Mouse (Mus musculus): Measurements from ENCODE around the gene Prr36. TPM values are rescaled to one million over a fixed set of nuclear protein-coding genes. Genes with fewer than 3 reads are reported as not detected.
"Not testable (repeated sequence)": the region's sequence is repeated elsewhere in the genome, so short reads cannot be mapped to it uniquely, and the experiment has no call there.

Prr36 gene
- total RNA-seq (2014; fragmentation: Nextera tagmentation) (0.30 TPM in 1 of 2 replicates, not detected in the other), total RNA-seq (2017) (not detected in 2 replicates)

GRCm38 (mm10) chr8:4216791-4217621, at the start of gene Prr36:
Gene Prr36 (minus strand): TSS chr8:4217459.
- ATAC-seq (replicated peaks; ENCODE audit: low FRiP score, low TSS enrichment, poor library complexity, severe bottlenecking) = no peak

- no peak for ATAC-seq (replicated peaks; ENCODE audit: low FRiP score, low TSS enrichment, poor library complexity, severe bottlenecking)
Measured at GRCm38 (mm10) chr8:4265160-4265914, 48.1 kb upstream of the Prr36 start.

- ATAC-seq (replicated peaks; ENCODE audit: low FRiP score, low TSS enrichment, poor library complexity, severe bottlenecking) = no peak
Measured at GRCm38 (mm10) chr8:4263105-4263791, 46.0 kb upstream of the Prr36 start.

GRCm38 (mm10) chr8:4259805-4260170, 42.5 kb upstream of the Prr36 start:
- ATAC-seq (replicated peaks; ENCODE audit: low FRiP score, low TSS enrichment, poor library complexity, severe bottlenecking) = no peak

- ATAC-seq (replicated peaks; ENCODE audit: low FRiP score, low TSS enrichment, poor library complexity, severe bottlenecking) = peak; percentile 94
Measured at GRCm38 (mm10) chr8:4259125-4259804, 42.0 kb upstream of the Prr36 start, which contains the start of gene Ctxn1. Gene Ctxn1 (minus strand): TSS chr8:4259274.

GRCm38 (mm10) chr8:4258678-4259077, 41.4 kb upstream of the Prr36 start:
- peak; percentile 20; the same call in 1 of the 2 replicates for ATAC-seq (replicated peaks; ENCODE audit: low FRiP score, low TSS enrichment, poor library complexity, severe bottlenecking)

- ATAC-seq (replicated peaks; ENCODE audit: low FRiP score, low TSS enrichment, poor library complexity, severe bottlenecking) = peak; percentile 72
Measured at GRCm38 (mm10) chr8:4258233-4258632, 41.0 kb upstream of the Prr36 start.

- no peak for ATAC-seq (replicated peaks; ENCODE audit: low FRiP score, low TSS enrichment, poor library complexity, severe bottlenecking)
Measured at GRCm38 (mm10) chr8:4257350-4257749, 40.1 kb upstream of the Prr36 start.

- no peak for ATAC-seq (replicated peaks; ENCODE audit: low FRiP score, low TSS enrichment, poor library complexity, severe bottlenecking)
Measured at GRCm38 (mm10) chr8:4256911-4257310, 39.7 kb upstream of the Prr36 start.

GRCm38 (mm10) chr8:4255471-4255870, 38.2 kb upstream of the Prr36 start:
- ATAC-seq (replicated peaks; ENCODE audit: low FRiP score, low TSS enrichment, poor library complexity, severe bottlenecking) = not testable (repeated sequence)

- ATAC-seq (replicated peaks; ENCODE audit: low FRiP score, low TSS enrichment, poor library complexity, severe bottlenecking) = no peak
Measured at GRCm38 (mm10) chr8:4254001-4254400, 36.7 kb upstream of the Prr36 start.

- peak; percentile 81 for ATAC-seq (replicated peaks; ENCODE audit: low FRiP score, low TSS enrichment, poor library complexity, severe bottlenecking)
Measured at GRCm38 (mm10) chr8:4252934-4253841, 35.9 kb upstream of the Prr36 start, which contains the start of gene Snapc2. Gene Snapc2 (plus strand): TSS chr8:4253080.

GRCm38 (mm10) chr8:4252116-4252760, 35.0 kb upstream of the Prr36 start:
- no peak for ATAC-seq (replicated peaks; ENCODE audit: low FRiP score, low TSS enrichment, poor library complexity, severe bottlenecking)

GRCm38 (mm10) chr8:4250306-4250970, 33.2 kb upstream of the Prr36 start:
- peak; percentile 66 for ATAC-seq (replicated peaks; ENCODE audit: low FRiP score, low TSS enrichment, poor library complexity, severe bottlenecking)

- no peak for ATAC-seq (replicated peaks; ENCODE audit: low FRiP score, low TSS enrichment, poor library complexity, severe bottlenecking)
Measured at GRCm38 (mm10) chr8:4249213-4249612, 32.0 kb upstream of the Prr36 start.

- no peak for ATAC-seq (replicated peaks; ENCODE audit: low FRiP score, low TSS enrichment, poor library complexity, severe bottlenecking)
Measured at GRCm38 (mm10) chr8:4247951-4248540, 30.8 kb upstream of the Prr36 start, which contains the start of gene Tgfbr3l. Gene Tgfbr3l (plus strand): TSS chr8:4248214.

GRCm38 (mm10) chr8:4247241-4247640, 30.0 kb upstream of the Prr36 start:
- no peak for ATAC-seq (replicated peaks; ENCODE audit: low FRiP score, low TSS enrichment, poor library complexity, severe bottlenecking)
